Mouse (Mus musculus): ENCODE results near the gene Gm9112.
"Not testable (repeated sequence)": the region's sequence is repeated elsewhere in the genome, so short reads cannot be mapped to it uniquely, and the experiment has no call there.

GRCm38 (mm10) chrX:102724226-102724625, 16.8 kb upstream of the Gm9112 start:
- not testable (repeated sequence) for TF ChIP-seq GATA1 (IDR thresholded peaks at IDR 0.05; ENCODE audit: borderline replicate concordance, low read length); FLI1 (IDR thresholded peaks at IDR 0.05; ENCODE audit: low read length)
